In the genomic region with DNA sequence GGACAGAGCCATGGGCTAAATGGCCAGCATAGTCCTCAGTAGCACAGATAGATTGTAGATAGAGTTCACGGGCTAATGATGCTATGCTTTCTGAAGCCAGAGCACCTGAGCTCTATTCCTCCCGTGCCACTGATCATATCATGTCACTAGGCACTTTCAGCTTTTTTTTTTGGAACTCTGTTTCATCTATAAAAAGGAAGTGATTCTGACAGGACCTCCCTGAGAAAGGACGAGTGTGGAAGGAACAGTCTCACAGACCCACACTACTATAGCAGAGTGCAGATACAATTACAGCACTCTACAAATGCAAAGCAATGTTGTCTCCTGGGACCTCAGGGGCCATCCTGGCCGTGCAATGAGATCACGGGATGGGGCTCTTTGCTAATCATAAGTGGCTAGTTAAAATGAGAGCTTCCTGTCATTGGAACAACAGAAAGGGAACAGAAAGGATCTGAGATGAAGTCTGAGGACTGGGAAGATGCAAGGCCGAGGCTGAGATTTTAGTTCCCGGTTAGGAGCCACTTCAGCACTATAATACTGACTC, we compare ENCODE assay signal across 22 mouse cellular contexts.
"Had no signal": no experiment of that assay in that cellular context is flagged by ENCODE, and none has a peak within 500 bp of the region (broad histone marks: within the 10 kb centered on the region; RNA-seq: fewer than 3 reads in every experiment).

No protein-coding gene starts in this region.

- H3K27ac ChIP-seq: lung, embryonic 15.5 days; macrophage; midbrain, embryonic 12.5 days; neural tube, embryonic 13.5 days; neural tube, embryonic 15.5 days; stomach, embryonic 15.5 days; stomach, postnatal 0 days had no signal

- H3K4me2 ChIP-seq: lung, embryonic 15.5 days; midbrain, embryonic 12.5 days; neural tube, embryonic 13.5 days; neural tube, embryonic 15.5 days; stomach, embryonic 15.5 days had no signal

- H3K36me3 ChIP-seq: lung, embryonic 15.5 days; midbrain, embryonic 12.5 days; neural tube, embryonic 13.5 days; neural tube, embryonic 15.5 days; stomach, embryonic 15.5 days had no signal

- H3K4me3 ChIP-seq: lung, embryonic 15.5 days; megakaryocyte, embryonic 14.5 days; midbrain, embryonic 12.5 days; myocyte; neural tube, embryonic 13.5 days; neural tube, embryonic 15.5 days; stomach, embryonic 15.5 days had no signal

- H3K4me1 ChIP-seq: lung, embryonic 15.5 days; midbrain, embryonic 12.5 days; neural tube, embryonic 13.5 days; neural tube, embryonic 15.5 days; stomach, embryonic 15.5 days had no signal

- ATAC-seq: liver, postnatal 0 days; lung, postnatal 0 days; midbrain, embryonic 16.5 days had no signal

- DNase-seq: liver, postnatal 0 days; lung, adult 2 months; lung, postnatal 14 days; lung, postnatal 36 days; midbrain, embryonic 14.5 days; right cerebral cortex, adult 18-20 months; right cerebral cortex, postnatal 25 days; right cerebral cortex, postnatal 4 days; spleen, adult 18-20 months; thymus, adult 2 months; thymus, postnatal 25 days had no signal

- H3K27me3 ChIP-seq: lung, embryonic 15.5 days; megakaryocyte, embryonic 14.5 days; midbrain, embryonic 12.5 days; neural tube, embryonic 13.5 days; neural tube, embryonic 15.5 days; stomach, embryonic 15.5 days had no signal

- H3K9ac ChIP-seq: liver, postnatal 0 days; lung, embryonic 15.5 days; midbrain, embryonic 12.5 days; neural tube, embryonic 13.5 days; neural tube, embryonic 15.5 days; stomach, embryonic 15.5 days had no signal

- H3K9me3 ChIP-seq: lung, embryonic 15.5 days; megakaryocyte, embryonic 14.5 days; midbrain, embryonic 12.5 days; neural tube, embryonic 13.5 days; neural tube, embryonic 15.5 days; stomach, embryonic 15.5 days had no signal
